Mouse (Mus musculus) thymus, adult 2 months (tissue): ENCODE results near the gene Cspg4. TPM values are rescaled to one million over a fixed set of nuclear protein-coding genes. Genes with fewer than 3 reads are reported as not detected.
A peak's percentile ranks its signal among the peaks of the same experiment; 100 is the strongest.

Experiments used
- DNase-seq: peaks from one replicate; pipeline ENCODE4 v3.0.0; 2021
- H3K27ac ChIP-seq: fragments of 200-500 bp; 2 replicates; pipeline ENCODE4 v1.5.1; 2012; ENCODE audit warnings: low read length, control low read depth; ENCODE audit not compliant: control insufficient read depth, insufficient read depth
- H3K27me3 ChIP-seq: fragments of 200-500 bp; 2 replicates; pipeline ENCODE4 v1.6.1; 2012; ENCODE audit warnings: mild to moderate bottlenecking, low read length, moderate library complexity, mixed read lengths; ENCODE audit not compliant: control insufficient read depth, insufficient read depth
- H3K36me3 ChIP-seq: fragments of 200-500 bp; 2 replicates; pipeline ENCODE4 v1.6.1; 2012; ENCODE audit warnings: mild to moderate bottlenecking, low read length, moderate library complexity; ENCODE audit not compliant: control insufficient read depth, insufficient read depth
- H3K4me1 ChIP-seq: fragments of 200-500 bp; replicated peaks from 2 replicates; pipeline ENCODE4 v1.6.1; 2012; ENCODE audit warnings: low read length; ENCODE audit not compliant: control insufficient read depth, insufficient read depth
- H3K4me3 ChIP-seq: fragments of 200-500 bp; 2 replicates; pipeline ENCODE4 v1.5.1; 2012; ENCODE audit warnings: mild to moderate bottlenecking, low read length, control low read depth, moderate library complexity; ENCODE audit not compliant: control insufficient read depth, insufficient read depth
- CTCF ChIP-seq: fragments of 200-500 bp; IDR thresholded peaks from 2 replicates; pipeline ENCODE4 v1.5.1; 2012; ENCODE audit warnings: mild to moderate bottlenecking, control low read depth, low read length, moderate library complexity, borderline replicate concordance; ENCODE audit not compliant: control insufficient read depth, poor library complexity, insufficient read depth; ENCODE audit errors: extremely low read depth
- POLR2A ChIP-seq: fragments of 200-500 bp; IDR thresholded peaks from 2 replicates; pipeline ENCODE4 v1.6.1; 2012; ENCODE audit warnings: mild to moderate bottlenecking, low read length, control low read depth, moderate library complexity; ENCODE audit not compliant: control insufficient read depth, poor library complexity, insufficient read depth; ENCODE audit errors: extremely low read depth
- WGBS: fragments of 180-500 bp; shearing (Covaris S2); methylation state at CpG from one replicate; pipeline ENCODE4 v1.1.7; 2018; 5-methylcytosine and 5-hydroxymethylcytosine counted together
- polyA plus RNA-seq: library from polyadenylated mRNA; depleted of rRNA; stranded (reverse); fragments of >200 nt; gene quantifications from 2 replicates; pipeline ENCODE4 v1.2.3, GENCODE M21; 2012

The Cspg4 gene
- polyA plus RNA-seq, 1 experiment: 3.5 TPM

DNA sequence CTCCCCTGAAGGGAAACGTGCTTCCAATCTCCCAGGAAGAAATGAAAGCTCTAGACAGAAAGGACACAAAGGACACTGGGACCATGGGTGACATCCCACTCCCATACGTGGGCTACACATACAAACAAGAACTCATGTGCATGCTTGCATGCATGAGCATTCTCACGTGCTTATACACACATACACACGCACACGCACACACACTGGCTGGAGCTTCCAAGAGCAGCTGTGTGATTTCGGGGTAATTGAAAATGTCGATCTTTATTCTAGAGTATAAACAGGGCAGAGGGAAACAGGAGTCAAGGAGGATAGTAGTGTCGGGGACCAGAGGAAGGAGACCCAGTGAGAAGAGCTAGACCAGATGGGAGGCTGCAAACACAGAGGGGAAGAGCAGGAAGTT is 20.2 kb upstream of the Cspg4 start:
- TF ChIP-seq CTCF: no peak
- no peak for TF ChIP-seq POLR2A
- no peak for DNase-seq

DNA sequence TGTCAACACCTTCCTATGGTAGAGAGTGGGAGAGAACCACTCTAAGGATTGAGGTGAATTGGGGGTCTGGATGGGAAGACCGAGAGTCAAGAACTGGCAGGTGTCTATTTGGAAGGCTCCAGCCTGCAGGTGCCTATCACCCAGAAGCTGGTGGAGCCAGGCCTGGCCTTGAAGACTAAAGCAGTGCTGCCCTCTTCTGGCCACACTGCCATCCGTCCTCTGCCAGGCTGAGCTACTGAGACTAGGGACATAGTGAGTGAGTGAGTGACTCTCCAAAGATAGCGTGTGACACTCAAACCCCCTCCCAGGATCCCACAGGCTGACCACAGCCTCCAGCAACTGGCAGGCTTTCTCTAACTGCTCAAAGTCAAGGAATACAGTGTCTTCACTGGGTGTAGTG is 17.3 kb upstream of the Cspg4 start:
- Histone ChIP-seq H3K36me3 (no peaks in the 10 kb centered on the region), H3K4me3 (no peak overlapping the region), H3K4me1 (no peaks in the 10 kb centered on the region), H3K27me3 (no peaks in the 10 kb centered on the region), H3K27ac (no peak overlapping the region)
- DNase-seq: peak; percentile 61
- no peak for TF ChIP-seq POLR2A
- peak; percentile 83 for TF ChIP-seq CTCF
- 12% methylated on average over 3 of the region's 3 CpGs for WGBS

More for the DNA sequence above, 20.2 kb upstream of the Cspg4 start:
- Histone ChIP-seq H3K4me3 (no peak overlapping the region), H3K4me1 (no peaks in the 10 kb centered on the region), H3K27me3 (no peaks in the 10 kb centered on the region), H3K27ac (no peak overlapping the region), H3K36me3 (no peaks in the 10 kb centered on the region)
- 74% methylated on average over 8 of the region's 8 CpGs for WGBS

DNA sequence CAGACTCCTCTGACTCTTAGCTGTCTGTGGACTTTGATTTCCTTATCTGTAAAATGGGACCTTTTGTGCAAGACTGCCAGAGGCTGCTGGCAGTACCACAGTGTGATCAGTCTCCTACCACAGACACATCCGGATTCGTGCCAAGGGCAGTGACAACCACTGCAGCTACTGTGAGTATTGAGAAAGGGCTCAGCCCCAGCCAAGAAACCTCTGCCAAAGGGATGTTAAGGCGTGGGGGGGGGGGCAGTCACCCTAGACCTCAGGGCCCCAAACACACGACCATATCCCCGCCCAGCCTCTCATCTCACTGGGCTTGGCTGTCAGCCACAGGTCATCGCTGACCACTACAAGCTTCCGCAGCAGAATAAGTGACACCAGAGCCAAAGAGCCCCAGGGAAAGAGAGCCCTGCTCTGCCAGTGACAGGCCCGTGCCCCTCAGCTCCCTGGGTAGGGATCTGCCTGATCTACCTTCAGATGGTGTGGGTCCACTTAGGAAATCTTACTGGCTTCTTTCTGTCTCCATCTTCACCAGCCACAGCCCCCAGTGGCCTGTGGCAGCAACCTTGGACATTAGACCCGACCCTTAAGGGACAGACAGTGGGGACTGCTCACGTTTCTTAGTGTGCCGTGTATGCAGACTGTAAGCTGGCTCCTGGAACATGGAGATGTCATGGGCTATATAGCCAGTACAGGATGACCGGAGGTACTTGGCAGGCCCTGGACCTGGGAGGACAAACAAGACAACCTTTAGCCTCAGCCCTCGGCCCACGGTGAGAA is 14.5 kb upstream of the Cspg4 start:
- Histone ChIP-seq H3K27ac (no peak overlapping the region), H3K4me1 (no peaks in the 10 kb centered on the region), H3K27me3 (no peaks in the 10 kb centered on the region), H3K4me3 (no peak overlapping the region), H3K36me3 (no peaks in the 10 kb centered on the region)
- no peak for DNase-seq
- TF ChIP-seq CTCF: no peak
- no peak for TF ChIP-seq POLR2A
- WGBS: 82% methylated on average over 14 of the region's 14 CpGs

DNA sequence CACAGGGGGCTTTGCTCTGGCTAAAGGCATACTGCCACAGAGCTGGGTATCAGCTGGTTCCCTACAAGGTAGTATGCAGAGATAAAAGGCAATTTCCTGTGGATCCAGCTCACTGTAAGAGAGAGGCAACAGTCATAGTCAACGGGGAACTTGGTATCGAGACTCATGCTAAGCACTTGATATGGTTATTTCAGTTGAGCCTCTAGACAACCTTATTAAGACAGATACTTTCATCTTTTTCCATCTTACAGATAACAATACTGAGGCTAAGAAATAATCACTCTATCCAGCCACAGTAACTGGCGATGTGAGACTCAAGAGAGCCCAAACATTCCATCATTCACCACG is 14.0 kb upstream of the Cspg4 start:
- TF ChIP-seq POLR2A (no peak), CTCF (no peak)
- Histone ChIP-seq H3K4me3 (no peak overlapping the region), H3K36me3 (no peaks in the 10 kb centered on the region), H3K27me3 (no peaks in the 10 kb centered on the region), H3K4me1 (no peaks in the 10 kb centered on the region), H3K27ac (no peak overlapping the region)
- 84% methylated on average over 4 of the region's 4 CpGs for WGBS
- no peak for DNase-seq

DNA sequence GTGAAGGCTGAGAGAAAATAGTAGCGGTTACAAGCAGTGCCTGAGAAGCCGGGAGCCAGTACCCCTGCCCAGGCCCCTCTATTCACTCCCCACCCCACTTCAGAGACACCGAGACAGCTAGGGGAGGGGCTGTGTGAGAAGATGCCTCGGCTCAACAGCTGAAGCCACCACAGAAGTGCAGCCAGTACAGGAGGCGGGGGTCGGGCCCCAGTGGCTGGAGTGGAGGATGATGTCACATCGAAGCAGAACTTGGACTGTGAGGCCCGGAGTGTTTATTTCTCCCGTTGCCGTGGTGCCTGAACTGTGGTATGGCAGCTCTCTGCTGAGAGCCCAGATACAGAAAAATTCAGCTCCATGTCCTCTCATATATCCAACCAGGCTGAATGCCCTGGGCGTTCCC is 13.1 kb upstream of the Cspg4 start:
- Histone ChIP-seq H3K27ac (no peak overlapping the region), H3K4me1 (no peaks in the 10 kb centered on the region), H3K27me3 (no peaks in the 10 kb centered on the region), H3K4me3 (no peak overlapping the region), H3K36me3 (no peaks in the 10 kb centered on the region)
- TF ChIP-seq CTCF (no peak), POLR2A (no peak)
- 40% methylated on average over 11 of the region's 11 CpGs for WGBS
- no peak for DNase-seq

DNA sequence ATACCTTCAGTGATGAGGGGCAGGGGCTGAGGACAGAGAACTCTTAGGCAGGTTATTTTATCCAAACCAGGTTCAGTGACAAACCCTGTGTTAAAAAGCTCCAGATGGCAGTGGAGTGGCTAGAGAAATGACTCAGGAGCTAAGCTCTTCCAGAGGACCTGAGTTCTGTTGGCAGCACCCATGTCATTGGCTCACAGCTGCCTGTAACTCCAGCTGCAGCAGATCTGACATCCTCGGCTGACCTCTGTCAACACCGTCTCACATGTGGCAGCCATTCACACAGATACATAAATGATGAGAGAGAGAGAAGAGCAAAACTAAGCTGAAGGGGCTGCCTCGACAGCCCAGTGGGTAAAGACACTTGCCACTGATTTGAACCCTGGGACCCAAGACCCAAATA is 7.4 kb upstream of the Cspg4 start:
- 65% methylated on average over 3 of the region's 3 CpGs for WGBS
- no peak for DNase-seq
- TF ChIP-seq CTCF: no peak
- TF ChIP-seq POLR2A: no peak
- Histone ChIP-seq H3K27ac (no peak overlapping the region), H3K4me3 (no peak overlapping the region), H3K4me1 (no peaks in the 10 kb centered on the region), H3K27me3 (no peaks in the 10 kb centered on the region), H3K36me3 (no peaks in the 10 kb centered on the region)

DNA sequence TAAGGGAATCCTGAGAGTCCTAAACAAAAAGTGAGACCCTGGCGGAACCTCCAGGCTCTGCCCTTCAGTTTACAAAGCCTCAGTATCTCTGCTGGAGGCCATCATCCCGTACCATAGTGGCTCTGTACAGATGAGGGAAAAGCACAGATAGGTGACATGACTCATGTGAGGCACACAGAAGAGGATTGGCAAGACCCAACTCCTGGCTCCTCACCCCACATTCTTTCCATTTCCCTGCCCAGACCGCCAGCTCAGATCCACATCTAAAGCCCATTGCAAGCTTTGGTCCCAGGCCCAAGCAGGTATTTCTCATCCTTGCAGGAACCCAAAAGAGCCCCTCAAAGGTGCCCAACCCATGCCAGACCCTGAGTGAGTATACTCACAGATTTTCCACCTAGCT is 4.8 kb upstream of the Cspg4 start:
- 88% methylated on average over 3 of the region's 3 CpGs for WGBS
- no peak for DNase-seq
- Histone ChIP-seq H3K27ac (no peak overlapping the region), H3K4me1 (no peaks in the 10 kb centered on the region), H3K4me3 (no peak overlapping the region), H3K36me3 (no peaks in the 10 kb centered on the region), H3K27me3 (no peaks in the 10 kb centered on the region)
- TF ChIP-seq CTCF (no peak), POLR2A (no peak)
